Mouse (Mus musculus): Measurements from ENCODE around the gene Cs. TPM values are rescaled to one million over a fixed set of nuclear protein-coding genes. Genes with fewer than 3 reads are reported as not detected.

The Cs gene
- total and polyA plus RNA-seq, 3 experiments: 133 to 256 (median 161) TPM

DNA sequence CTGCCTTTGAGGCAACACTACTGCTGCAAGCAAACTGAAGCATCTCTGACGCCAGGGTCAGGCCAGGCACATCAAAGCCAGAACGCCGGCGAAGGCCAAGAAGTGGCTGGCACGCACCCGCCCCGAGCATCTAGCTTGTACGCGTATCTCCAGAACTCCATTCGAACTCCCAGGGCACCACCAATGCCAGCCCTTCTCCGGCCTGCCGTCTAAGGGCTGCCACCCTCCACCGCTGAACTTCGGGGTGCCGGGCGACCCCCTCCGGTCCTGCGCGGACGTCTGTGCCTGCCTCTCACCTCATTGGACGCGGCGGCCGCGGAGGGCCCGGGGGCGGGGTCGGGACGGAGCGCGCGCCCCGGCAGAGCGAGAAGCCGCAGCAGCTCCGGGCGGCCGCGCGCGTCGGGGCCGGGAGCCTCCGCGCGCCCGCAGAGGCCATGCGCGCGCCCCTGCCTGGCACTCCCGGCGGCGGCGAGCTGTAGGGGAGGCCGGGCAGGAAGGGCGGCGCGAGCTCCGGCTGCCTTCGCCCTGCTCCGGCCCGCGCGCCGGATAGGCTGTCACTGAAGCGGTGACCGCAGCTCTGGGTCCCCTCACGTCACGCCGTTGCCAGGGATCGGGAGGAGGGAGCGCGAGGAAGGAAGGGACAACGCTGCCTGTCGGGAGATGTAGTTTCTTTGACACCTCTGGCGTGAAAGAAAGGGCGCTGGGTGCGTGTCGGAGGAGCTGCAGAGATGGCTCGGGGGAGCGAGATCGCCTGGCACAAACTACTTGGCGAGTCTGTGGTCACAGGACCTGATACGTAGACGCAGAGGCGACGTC lies 31.1 kb downstream of the Cs start, which contains the start of gene Coq10a:
Gene Coq10a, minus strand, starts transcription at position 596 of the 816 bp plus-strand sequence.
- no peaks in the 10 kb centered on the region for H3K27me3 ChIP-seq (ENCODE audit: control insufficient read depth in 1 of 2, insufficient read depth in 2 of 2, low read length in 2 of 2)
- H3K79me2 ChIP-seq (ENCODE audit: control insufficient read depth, insufficient read depth, low read length, poor library complexity): peaks cover 2% of the 10 kb centered on the region; the same call in 1 of the 2 replicates
- peak; percentile 92 for DNase-seq (ENCODE audit: low read depth, low spot score)
- peak within 1 kb of the TSS; percentile 63 to 94 for H3K4me3 ChIP-seq (ENCODE audit: control insufficient read depth in 1 of 2, insufficient read depth in 1 of 2, low read depth in 2 of 2, low read length in 2 of 2)
- H3K9me3 ChIP-seq (replicated peaks; ENCODE audit: insufficient read depth, low read length): no peaks in the 10 kb centered on the region
- peak within 1 kb of the TSS; percentile 83 for H3K27ac ChIP-seq (ENCODE audit: control insufficient read depth, low read depth, low read length)
- H3K9ac ChIP-seq (ENCODE audit: control insufficient read depth, low read depth, low read length, poor library complexity, severe bottlenecking): peak within 1 kb of the TSS; percentile 87
- H3K36me3 ChIP-seq (ENCODE audit: control insufficient read depth in 1 of 2, insufficient read depth in 2 of 2, low read length in 2 of 2): peaks cover 1 to 13% of the 10 kb centered on the region in 2 experiments
- H3K4me1 ChIP-seq (ENCODE audit: control insufficient read depth in 1 of 2, insufficient read depth in 2 of 2, low read length in 2 of 2): peaks cover 11 to 18% of the 10 kb centered on the region in 2 experiments
- TF ChIP-seq MAFK (IDR thresholded peaks at IDR 0.05; ENCODE audit: borderline replicate concordance, low read depth, low read length) (no peak), NRF1 (IDR thresholded peaks at IDR 0.05; ENCODE audit: insufficient read depth, low read depth, low read length, poor library complexity, severe bottlenecking) (0 out of 2 replicates have a peak, but pooled peaks have one; percentile 25), RCOR1 (IDR thresholded peaks at IDR 0.05; ENCODE audit: low read depth, low read length) (no peak), BHLHE40 (IDR thresholded peaks at IDR 0.05; ENCODE audit: borderline replicate concordance, low read depth, low read length) (no peak), E2F4 (IDR thresholded peaks at IDR 0.05; ENCODE audit: borderline replicate concordance, low read depth, low read length) (no peak), HCFC1 (IDR thresholded peaks at IDR 0.05; ENCODE audit: low read depth, low read length) (peak; percentile 89), MAZ (IDR thresholded peaks at IDR 0.05; ENCODE audit: low read depth, low read length) (peak; percentile 72; the same call in 1 of the 2 replicates), ZKSCAN1 (IDR thresholded peaks at IDR 0.05; ENCODE audit: low read depth, low read length) (no peak), UBTF (IDR thresholded peaks at IDR 0.05; ENCODE audit: borderline replicate concordance, insufficient read depth, low read depth, low read length) (0 out of 2 replicates have a peak, but pooled peaks have one; percentile 43), MYC (IDR thresholded peaks at IDR 0.05; ENCODE audit: low read depth, low read length) (0 out of 2 replicates have a peak, but pooled peaks have one; percentile 23), GABPA (IDR thresholded peaks at IDR 0.05; ENCODE audit: low read depth, low read length) (no peak), SIN3A (IDR thresholded peaks at IDR 0.05; ENCODE audit: low read length) (peak; percentile 81; the same call in 1 of the 2 replicates), NELFE (IDR thresholded peaks at IDR 0.05; ENCODE audit: low read depth, low read length) (peak; percentile 91), RAD21 (IDR thresholded peaks at IDR 0.05; ENCODE audit: low read depth, low read length) (no peak), TAL1 (IDR thresholded peaks at IDR 0.05; ENCODE audit: low read length) (no peak), ZMIZ1 (IDR thresholded peaks at IDR 0.05; ENCODE audit: low read depth, low read length) (peak; percentile 89; the same call in 1 of the 2 replicates), ZNF384 (IDR thresholded peaks at IDR 0.05; ENCODE audit: low read depth, low read length) (no peak), CTCF (IDR thresholded peaks at IDR 0.05 in 2 of 3, conservative IDR thresholded peaks at IDR 0.05 in 1 of 3; ENCODE audit: control insufficient read depth in 1 of 3, insufficient read depth in 1 of 3, low read depth in 2 of 3, low read length in 3 of 3, poor library complexity in 1 of 3, severe bottlenecking in 1 of 3) (no peak), EP300 (IDR thresholded peaks at IDR 0.05; ENCODE audit: low read depth in 1 of 2, low read length in 2 of 2) (no peak), KAT2A (conservative IDR thresholded peaks at IDR 0.05; ENCODE audit: low read depth, low read length) (peak; percentile 46; the same call in 1 of the 2 replicates), SMC3 (IDR thresholded peaks at IDR 0.05; ENCODE audit: low read depth, low read length) (no peak), GATA1 (IDR thresholded peaks at IDR 0.05; ENCODE audit: low read depth, low read length) (no peak), JUND (IDR thresholded peaks at IDR 0.05; ENCODE audit: low read depth, low read length) (no peak), POLR2AphosphoS2 (IDR thresholded peaks at IDR 0.05; ENCODE audit: low read length) (peak; percentile 97), USF2 (IDR thresholded peaks at IDR 0.05; ENCODE audit: borderline replicate concordance in 1 of 2, insufficient read depth in 1 of 2, low read depth in 1 of 2, low read length in 2 of 2) (no peak), CHD2 (IDR thresholded peaks at IDR 0.05; ENCODE audit: low read length) (no peak), ETS1 (IDR thresholded peaks at IDR 0.05; ENCODE audit: low read depth, low read length) (no peak), ZC3H11A (IDR thresholded peaks at IDR 0.05; ENCODE audit: low read depth, low read length) (no peak), MAX (IDR thresholded peaks at IDR 0.05; ENCODE audit: low read length) (no peak; the same call in 1 of the 2 replicates), TBP (IDR thresholded peaks at IDR 0.05; ENCODE audit: low read depth, low read length) (no peak; the same call in 1 of the 2 replicates), CHD1 (IDR thresholded peaks at IDR 0.05; ENCODE audit: low read depth, low read length) (no peak), ELF1 (IDR thresholded peaks at IDR 0.05; ENCODE audit: low read depth, low read length) (0 out of 2 replicates have a peak, but pooled peaks have one; percentile 44), MEF2A (IDR thresholded peaks at IDR 0.05; ENCODE audit: extremely low read depth, insufficient replicate concordance, low read depth, low read length, poor library complexity, severe bottlenecking) (no peak), POLR2A (IDR thresholded peaks at IDR 0.05; ENCODE audit: control insufficient read depth in 1 of 2, insufficient read depth in 1 of 2, low read depth in 1 of 2, low read length in 2 of 2, poor library complexity in 1 of 2) (peak; percentile 82 to 87; a peak in 3 of 4 replicates), MXI1 (IDR thresholded peaks at IDR 0.05; ENCODE audit: low read depth, low read length) (peak; percentile 68; the same call in 1 of the 2 replicates)
